Mouse (Mus musculus) spleen, adult 2 months (tissue): Measurements from ENCODE around the gene Eif2d. TPM values are rescaled to one million over a fixed set of nuclear protein-coding genes. Genes with fewer than 3 reads are reported as not detected.
A peak's percentile ranks its signal among the peaks of the same experiment; 100 is the strongest.

Experiments used
- DNase-seq, 2 experiments: peaks; one replicate each; pipeline versions ENCODE4 v3.0.0 to v3.0.0-alpha.2; 2012 to 2021; ENCODE audit warnings: low spot score in 2 of 2, low read depth in 1 of 2
- H3K27ac ChIP-seq: fragments of 200-500 bp; 2 replicates; pipeline ENCODE4 v1.5.1; 2012; ENCODE audit warnings: low read length, inconsistent platforms; ENCODE audit not compliant: insufficient read depth
- H3K27me3 ChIP-seq: fragments of 200-500 bp; 2 replicates; pipeline ENCODE4 v1.6.1; 2012; ENCODE audit warnings: mild to moderate bottlenecking, moderate library complexity, low read length, inconsistent platforms; ENCODE audit not compliant: control insufficient read depth, insufficient read depth
- H3K36me3 ChIP-seq: fragments of 200-500 bp; 2 replicates; pipeline ENCODE4 v1.6.1; 2012; ENCODE audit warnings: mild to moderate bottlenecking, low read length, inconsistent platforms; ENCODE audit not compliant: control insufficient read depth, insufficient read depth
- H3K4me1 ChIP-seq: fragments of 200-500 bp; 2 replicates; pipeline ENCODE4 v1.6.1; 2011; ENCODE audit warnings: inconsistent platforms; ENCODE audit not compliant: control insufficient read depth, insufficient read depth, insufficient read length
- H3K4me3 ChIP-seq: fragments of 200-500 bp; 2 replicates; pipeline ENCODE4 v1.5.1; 2011; ENCODE audit warnings: mild to moderate bottlenecking, inconsistent platforms; ENCODE audit not compliant: insufficient read depth, insufficient read length; ENCODE audit errors: extremely low read depth
- CTCF ChIP-seq: fragments of 200-500 bp; IDR thresholded peaks from 2 replicates; pipeline ENCODE4 v1.5.1; 2011; ENCODE audit warnings: mild to moderate bottlenecking, inconsistent platforms; ENCODE audit not compliant: insufficient read depth, insufficient read length, insufficient replicate concordance; ENCODE audit errors: extremely low read depth
- POLR2A ChIP-seq: fragments of 200-500 bp; IDR thresholded peaks from 2 replicates; pipeline ENCODE4 v1.6.1; 2011; ENCODE audit warnings: low read depth, low read length, inconsistent platforms
- whole genome bisulfite sequencing: fragments of 180-500 bp; shearing (Covaris S2); methylation state at CpG from one replicate; pipeline ENCODE4 v1.1.7; 2018; 5-methylcytosine and 5-hydroxymethylcytosine counted together
- polyA plus RNA-seq: library from polyadenylated mRNA; depleted of rRNA; stranded (reverse); fragments of >200 nt; gene quantifications from 2 replicates; pipeline ENCODE4 v1.2.3, GENCODE M21; 2012

Eif2d gene
- polyA plus RNA-seq, 1 experiment = 17.4 TPM

GRCm38 (mm10) chr1:131184956-131185660, 32.1 kb downstream of the Eif2d start:
- H3K27ac ChIP-seq = no peak overlapping the region
- H3K4me1 ChIP-seq = peaks cover 42% of the 10 kb centered on the region; the same call in 1 of the 2 replicates
- peaks cover 17% of the 10 kb centered on the region for H3K36me3 ChIP-seq
- no peak for TF ChIP-seq POLR2A
- no peak for DNase-seq
- H3K4me3 ChIP-seq = no peak overlapping the region
- no peaks in the 10 kb centered on the region for H3K27me3 ChIP-seq
- WGBS = 65% methylated on average over 8 of the region's 8 CpGs

- WGBS = 80% methylated on average over 13 of the region's 13 CpGs
- no peak for TF ChIP-seq CTCF
- no peak for TF ChIP-seq POLR2A
- peaks cover 11% of the 10 kb centered on the region for H3K36me3 ChIP-seq
- H3K4me1 ChIP-seq = peaks cover 42% of the 10 kb centered on the region; the same call in 1 of the 2 replicates
- H3K27me3 ChIP-seq = no peaks in the 10 kb centered on the region
- DNase-seq = no peak
- H3K4me3 ChIP-seq = no peak overlapping the region
- no peak overlapping the region for H3K27ac ChIP-seq
These were observed 33.0 kb downstream of the Eif2d start for GRCm38 (mm10) chr1:131185821-131186506.

- DNase-seq = no peak
- no peaks in the 10 kb centered on the region for H3K27me3 ChIP-seq
- H3K27ac ChIP-seq = no peak overlapping the region
- WGBS = 78% methylated on average over 6 of the region's 6 CpGs
- H3K4me3 ChIP-seq = no peak overlapping the region
- TF ChIP-seq POLR2A = no peak
- no peak for TF ChIP-seq CTCF
- H3K4me1 ChIP-seq = peaks cover 40% of the 10 kb centered on the region; the same call in 1 of the 2 replicates
- H3K36me3 ChIP-seq = peaks cover 7% of the 10 kb centered on the region; the same call in 1 of the 2 replicates
These were observed 34.0 kb downstream of the Eif2d start for GRCm38 (mm10) chr1:131186995-131187394.

- DNase-seq = no peak
- Histone ChIP-seq H3K27ac (peak overlapping the region; percentile 57), H3K36me3 (peaks cover 7% of the 10 kb centered on the region; the same call in 1 of the 2 replicates), H3K4me1 (peaks cover 45% of the 10 kb centered on the region), H3K27me3 (no peaks in the 10 kb centered on the region), H3K4me3 (no peak overlapping the region)
- TF ChIP-seq POLR2A (no peak), CTCF (no peak)
- WGBS = 75% methylated on average over 5 of the region's 5 CpGs
These were observed 34.9 kb downstream of the Eif2d start for GRCm38 (mm10) chr1:131187856-131188255.

GRCm38 (mm10) chr1:131188655-131189054, 35.7 kb downstream of the Eif2d start:
- H3K4me1 ChIP-seq = peaks cover 47% of the 10 kb centered on the region
- TF ChIP-seq CTCF (no peak), POLR2A (no peak)
- 42% methylated on average over 5 of the region's 5 CpGs for WGBS
- H3K27ac ChIP-seq = peak overlapping the region; percentile 57
- peak in 1 of 2 experiments; percentile 23 for DNase-seq
- no peaks in the 10 kb centered on the region for H3K27me3 ChIP-seq
- H3K4me3 ChIP-seq = no peak overlapping the region
- peaks cover 5% of the 10 kb centered on the region; the same call in 1 of the 2 replicates for H3K36me3 ChIP-seq

- WGBS = 76% methylated on average over 3 of the region's 3 CpGs
- H3K4me1 ChIP-seq = peaks cover 44% of the 10 kb centered on the region
- H3K36me3 ChIP-seq = peaks cover 6% of the 10 kb centered on the region; the same call in 1 of the 2 replicates
- DNase-seq = no peak
- no peak overlapping the region for H3K4me3 ChIP-seq
- no peak overlapping the region; the same call in 1 of the 2 replicates for H3K27ac ChIP-seq
- TF ChIP-seq POLR2A (no peak), CTCF (no peak)
- no peaks in the 10 kb centered on the region for H3K27me3 ChIP-seq
These were observed 40.8 kb downstream of the Eif2d start for GRCm38 (mm10) chr1:131193746-131194145.

- H3K27ac ChIP-seq = no peak overlapping the region
- H3K36me3 ChIP-seq = peaks cover 6% of the 10 kb centered on the region; the same call in 1 of the 2 replicates
- H3K27me3 ChIP-seq = no peaks in the 10 kb centered on the region
- peaks cover 35% of the 10 kb centered on the region for H3K4me1 ChIP-seq
- no peak overlapping the region for H3K4me3 ChIP-seq
- TF ChIP-seq CTCF (no peak), POLR2A (no peak)
- WGBS = 65% methylated on average over 7 of the region's 7 CpGs
- DNase-seq = no peak
These were observed 42.7 kb downstream of the Eif2d start for GRCm38 (mm10) chr1:131195653-131196052.
